Mouse (Mus musculus) heart, adult 8-10 months (tissue): ENCODE measurements around the gene Actn2. TPM values are rescaled to one million over a fixed set of nuclear protein-coding genes. Genes with fewer than 3 reads are reported as not detected.

Experiments
- DNase-seq: peaks from one replicate; pipeline ENCODE4 v3.0.0; 2022; ENCODE audit warnings: low spot score
- total RNA-seq, 4 experiments: library from RNA; stranded (reverse); gene quantifications; 2 replicates each; pipeline ENCODE4 v1.2.4; 2022

Gene Actn2
- total RNA-seq, 4 experiments from 2014 or later, result 1,621 to 2,329 (median 1,848) TPM

DNA sequence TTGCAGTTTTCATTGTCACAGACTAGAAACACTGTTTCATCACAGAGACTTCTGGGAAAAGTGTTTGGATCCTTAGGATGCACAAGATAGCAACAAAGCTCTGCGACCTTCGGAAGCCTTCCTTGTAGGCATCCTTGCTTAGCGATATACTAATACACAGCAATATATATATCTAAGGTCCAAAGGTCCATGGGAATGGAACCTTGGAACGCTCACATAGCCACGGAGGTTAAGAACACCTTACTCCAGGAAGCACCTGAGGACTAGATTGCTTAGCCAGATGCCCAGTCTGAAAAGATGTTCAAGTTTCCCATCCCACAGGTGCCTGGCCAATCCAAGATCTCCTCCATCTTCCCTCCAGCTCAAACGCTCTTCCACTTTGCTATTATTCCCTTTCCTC, 26.4 kb downstream of the Actn2 start:
- no peak for DNase-seq

DNA sequence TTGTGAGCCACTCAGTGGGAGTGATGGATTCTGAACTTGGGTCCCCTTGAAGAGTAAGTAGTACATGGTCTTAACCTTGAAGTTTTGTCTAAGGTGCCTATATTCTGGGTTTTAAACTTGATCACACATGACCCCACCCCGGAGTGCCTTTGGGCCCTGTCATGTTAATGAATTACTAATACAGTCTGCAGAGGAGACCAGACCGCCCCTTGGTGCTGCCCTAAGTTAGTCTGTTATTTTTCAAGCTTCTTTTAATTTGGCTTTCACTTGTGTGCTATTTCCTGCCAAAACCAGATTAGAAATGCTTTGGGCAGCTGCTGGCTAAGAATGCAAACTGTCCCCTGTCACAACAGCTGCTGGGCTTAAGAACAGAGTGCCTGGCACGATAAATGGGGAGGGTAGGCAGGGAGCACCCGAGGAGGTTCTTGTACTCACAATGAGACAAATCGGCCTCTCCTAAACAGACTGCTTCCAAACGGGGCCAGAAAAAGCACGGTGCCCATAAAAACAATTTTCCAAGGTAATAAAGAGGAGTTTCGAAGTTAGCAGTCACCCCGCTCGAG, 28.5 kb downstream of the Actn2 start:
- no peak for DNase-seq

DNA sequence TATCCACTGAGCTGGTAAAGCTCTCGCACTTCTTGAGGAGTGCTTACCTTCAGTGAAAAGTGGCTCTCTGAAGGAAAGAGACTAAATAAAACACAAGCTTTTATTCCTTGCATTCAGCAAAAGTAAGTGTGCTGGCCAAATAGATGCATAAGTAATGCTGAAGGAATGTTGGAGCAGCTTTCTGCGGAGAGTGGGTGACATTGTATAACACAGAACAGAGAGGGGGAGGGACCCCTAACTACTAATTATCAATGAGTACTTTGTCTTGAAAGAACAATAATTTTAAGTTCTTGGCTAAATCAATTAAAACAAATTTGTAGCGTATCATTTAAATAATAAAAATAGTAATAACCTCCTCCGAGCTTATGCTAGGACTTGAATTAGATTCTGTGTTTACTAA, 29.2 kb downstream of the Actn2 start:
- DNase-seq, result no peak

DNA sequence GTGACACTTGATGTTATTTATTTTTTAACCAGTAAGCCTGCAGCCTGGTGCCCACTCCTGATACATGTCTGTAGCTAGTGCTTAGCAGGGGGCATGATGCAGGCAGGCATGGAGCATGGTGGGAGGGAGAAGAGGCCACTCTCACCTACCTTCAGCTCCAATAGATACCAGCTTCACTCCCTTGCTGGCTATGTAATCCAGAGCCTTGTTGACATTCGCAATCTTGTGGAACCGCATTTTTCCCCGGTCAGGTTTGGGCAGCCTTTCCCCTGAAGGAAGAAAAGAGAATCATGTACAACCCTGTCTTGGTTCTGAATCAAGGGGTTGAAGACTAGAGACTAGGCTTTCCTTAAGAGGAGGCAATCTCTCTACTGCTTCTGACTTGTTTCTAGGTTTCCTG, 31.1 kb downstream of the Actn2 start:
- no peak for DNase-seq

- DNase-seq, result no peak
Measured at GRCm38 (mm10) chr13:12308878-12309277, 31.7 kb downstream of the Actn2 start.

- no peak for DNase-seq
Measured at GRCm38 (mm10) chr13:12308473-12308872, 32.1 kb downstream of the Actn2 start.

DNA sequence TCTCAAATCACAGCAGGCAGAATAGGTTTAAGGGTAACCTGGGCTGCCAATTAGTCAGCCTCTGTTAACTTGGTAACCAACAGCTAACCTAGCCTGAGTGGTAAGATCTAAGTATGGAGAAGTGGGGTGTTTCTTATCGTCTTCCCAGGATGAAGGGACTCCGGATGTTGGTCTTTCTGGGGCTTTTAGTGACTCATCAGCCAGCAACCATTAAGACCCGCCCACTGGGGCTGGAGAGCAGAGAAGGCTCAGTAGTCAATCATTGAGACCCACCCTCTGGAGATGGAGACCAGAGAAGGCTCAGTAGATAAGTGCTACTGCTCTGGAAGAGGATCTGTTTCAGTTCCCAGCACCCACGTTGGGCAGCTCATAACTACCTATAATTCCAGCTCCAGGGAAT, 33.3 kb downstream of the Actn2 start:
- DNase-seq, result no peak

GRCm38 (mm10) chr13:12305540-12305939, 35.0 kb downstream of the Actn2 start:
- DNase-seq, result no peak

GRCm38 (mm10) chr13:12304991-12305390, 35.6 kb downstream of the Actn2 start:
- no peak for DNase-seq

DNA sequence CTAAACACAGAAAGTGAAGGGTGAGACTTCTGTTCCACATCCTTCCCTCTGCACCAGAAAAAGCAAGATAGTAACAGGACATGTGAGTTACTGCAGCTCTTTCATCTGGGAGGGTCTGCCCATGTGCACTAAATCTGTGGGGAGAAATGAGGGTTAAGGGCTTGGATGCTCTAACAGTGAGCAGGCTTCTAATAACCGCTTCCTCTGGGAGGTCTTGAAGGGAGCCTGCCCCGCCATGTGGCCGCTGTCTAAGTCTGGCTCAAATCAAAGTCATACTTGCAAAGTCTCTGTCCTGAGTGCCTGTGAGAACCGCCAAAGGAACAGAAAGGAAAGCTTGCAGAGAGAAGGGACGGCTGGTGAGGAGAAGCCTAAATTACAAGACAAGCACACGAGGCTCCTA, 42.8 kb downstream of the Actn2 start:
- DNase-seq, result no peak

DNA sequence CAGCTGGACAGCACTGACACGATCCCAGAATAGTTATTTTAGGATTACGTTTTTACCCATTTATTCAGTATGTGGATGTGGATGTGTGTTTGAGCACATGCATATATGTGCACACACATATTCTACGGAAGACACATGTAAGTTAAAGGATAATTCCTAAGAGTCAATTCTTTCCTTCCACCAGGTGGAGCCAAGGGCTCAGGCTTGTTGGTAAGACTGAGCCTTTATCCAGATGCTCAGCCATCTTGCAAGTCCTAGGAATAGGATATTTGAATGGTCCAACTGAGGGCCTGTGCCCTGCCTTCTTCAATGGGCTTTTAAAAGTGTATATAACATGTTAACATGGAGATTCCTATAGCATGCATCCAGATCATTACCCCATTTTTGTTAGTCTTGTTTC, 43.9 kb downstream of the Actn2 start:
- DNase-seq, result no peak

- DNase-seq, result peak; percentile 50
Measured at GRCm38 (mm10) chr13:12293810-12294209, 46.8 kb downstream of the Actn2 start.

DNA sequence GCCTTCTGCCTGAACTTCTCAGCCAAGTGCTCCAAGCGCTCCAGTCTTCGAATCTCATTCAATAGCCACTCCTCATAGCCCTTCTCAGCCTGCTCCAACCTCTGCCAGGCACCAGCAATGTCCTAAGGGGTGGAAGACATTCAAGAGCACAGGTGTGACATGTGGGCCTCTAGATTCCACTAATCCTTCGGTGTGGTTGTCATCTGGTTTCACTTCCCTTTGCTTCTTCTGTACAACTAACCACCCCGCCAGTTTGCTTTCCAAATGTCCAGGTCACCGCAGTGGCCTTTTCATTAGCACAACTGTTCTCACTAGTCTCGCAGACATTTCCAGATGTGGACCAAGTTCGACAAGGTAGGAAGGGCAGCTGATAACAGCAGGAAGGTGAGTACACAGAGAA, 49.9 kb downstream of the Actn2 start:
- DNase-seq, result no peak

DNA sequence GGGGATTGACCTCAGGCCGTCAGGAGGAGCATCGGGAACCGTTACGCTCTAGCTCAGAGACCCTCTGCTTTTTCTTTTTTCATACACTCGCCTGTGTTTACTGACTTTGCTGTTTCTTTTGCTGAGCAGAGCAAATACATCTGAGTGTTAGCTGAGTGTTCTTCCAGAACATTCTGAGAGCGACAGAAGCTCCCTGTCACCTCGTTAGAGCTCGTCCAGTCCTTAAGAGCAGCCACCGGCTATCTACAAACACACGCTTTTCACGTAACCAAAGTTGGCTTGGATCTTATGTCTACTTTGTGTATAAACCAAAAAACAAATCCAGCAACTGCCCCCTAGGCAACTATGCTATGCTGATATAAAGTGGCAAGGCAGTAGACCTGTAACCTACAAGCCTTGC, 56.0 kb downstream of the Actn2 start:
- no peak for DNase-seq

DNA sequence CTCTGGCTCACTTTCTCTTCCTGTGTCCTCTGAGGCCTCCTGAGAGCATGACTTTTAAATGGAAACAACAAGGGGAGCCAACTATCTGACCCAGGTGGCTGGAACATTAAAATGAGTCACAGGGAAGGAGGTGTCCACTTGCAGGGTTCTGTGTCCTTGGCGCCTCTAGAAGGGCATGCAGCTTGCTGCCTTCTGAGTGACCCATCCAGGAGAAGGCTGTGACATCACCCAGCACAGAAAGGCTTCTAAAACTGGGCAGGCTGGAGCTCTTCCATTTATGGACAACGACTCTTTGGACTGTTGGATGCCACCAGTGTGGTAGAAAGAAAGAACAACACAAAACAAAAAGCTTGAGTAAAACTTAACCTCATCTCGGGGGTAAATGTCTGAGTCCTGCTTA, 56.7 kb downstream of the Actn2 start:
- peak; percentile 66 for DNase-seq

DNA sequence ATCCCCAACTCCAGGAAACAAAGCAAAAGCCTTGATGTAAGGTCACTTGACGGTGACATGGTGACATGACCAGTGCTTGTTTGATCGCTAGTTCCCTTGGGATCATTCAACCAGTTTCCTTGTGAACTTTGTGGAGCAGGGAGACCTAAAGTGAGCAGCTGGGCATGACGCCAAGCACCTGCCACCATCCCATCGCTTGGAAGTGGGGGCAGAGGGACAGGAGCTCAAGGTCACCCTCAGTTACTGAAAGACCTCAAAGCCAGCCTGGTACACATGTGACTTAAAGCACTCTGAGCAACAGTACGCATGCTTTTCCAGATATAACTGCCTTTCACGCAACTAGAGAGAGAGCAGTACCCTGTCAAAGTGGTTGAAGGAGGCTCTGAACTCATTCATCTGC, 65.8 kb downstream of the Actn2 start:
- no peak for DNase-seq

GRCm38 (mm10) chr13:12274220-12274619, 66.3 kb downstream of the Actn2 start:
- DNase-seq, result no peak

- peak; percentile 37 for DNase-seq
Measured at GRCm38 (mm10) chr13:12272953-12273352, 67.6 kb downstream of the Actn2 start.

- DNase-seq, result no peak
Measured at GRCm38 (mm10) chr13:12267971-12268370, 72.6 kb downstream of the Actn2 start.

GRCm38 (mm10) chr13:12267097-12267496, 73.5 kb downstream of the Actn2 start:
- DNase-seq, result no peak

- no peak for DNase-seq
Measured at GRCm38 (mm10) chr13:12263996-12264395, 76.6 kb downstream of the Actn2 start.

DNA sequence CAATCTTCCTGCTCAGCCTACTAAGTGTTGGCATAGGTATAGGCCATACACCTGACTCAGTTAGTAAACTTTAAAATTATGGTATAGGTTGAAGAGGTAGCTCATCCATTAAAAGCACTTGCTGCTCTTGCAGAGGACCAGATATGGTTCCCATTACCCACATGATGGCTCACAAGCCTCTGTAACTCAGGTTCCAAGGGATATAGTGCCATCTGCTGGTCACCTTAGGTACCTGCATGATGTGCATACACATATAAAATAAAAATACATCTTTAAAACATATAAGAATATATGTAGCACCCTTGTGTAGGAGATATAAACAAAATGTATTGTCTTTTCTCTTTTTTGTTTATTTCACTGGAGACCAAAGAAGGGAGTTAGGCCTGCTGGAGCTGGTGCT, 79.1 kb downstream of the Actn2 start:
- no peak for DNase-seq

- DNase-seq, result peak; percentile 94
Measured at GRCm38 (mm10) chr13:12257391-12258380, 82.9 kb downstream of the Actn2 start, which contains the start of gene Mtr. Gene Mtr (minus strand): TSS chr13:12258113.
